Mouse (Mus musculus): ENCODE data around the gene Gm13305. TPM values are rescaled to one million over a fixed set of nuclear protein-coding genes. Genes with fewer than 3 reads are reported as not detected.
"Not testable (repeated sequence)": the region's sequence is repeated elsewhere in the genome, so short reads cannot be mapped to it uniquely, and the experiment has no call there.

Gm13305 gene
- 0.52 TPM in 1 of 2 replicates, not detected in the other for polyA plus RNA-seq (2015; fragmentation: Nextera tagmentation; extraction: Ambion mirVana)

DNA sequence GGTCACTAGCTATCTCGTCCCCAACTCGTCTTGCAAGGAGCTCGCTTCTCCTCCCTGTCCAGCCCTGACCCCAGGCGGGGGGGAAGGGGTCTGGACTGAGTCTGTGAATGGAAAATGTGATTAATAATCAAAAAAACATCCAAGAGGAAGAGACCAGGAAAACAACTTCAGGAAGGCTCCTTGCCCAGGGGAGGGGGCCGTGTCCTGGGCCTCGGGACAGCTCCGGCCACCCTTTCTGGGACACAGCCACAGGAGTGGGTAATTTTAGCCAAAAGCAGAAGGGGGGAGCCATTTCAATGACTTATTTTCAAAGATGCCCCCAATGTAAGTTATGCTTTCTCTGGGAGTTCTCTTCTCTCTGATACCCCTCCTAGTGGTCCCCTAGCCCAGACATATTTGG is at the start of gene Gm13305:
Gene Gm13305, minus strand, starts transcription at position 101 of the 400 bp plus-strand sequence.
- not testable (repeated sequence) for H3K36me3 ChIP-seq; H3K27me3 ChIP-seq; H3K4me2 ChIP-seq; H3K9me3 ChIP-seq (replicated peaks); H3K9ac ChIP-seq; ATAC-seq (replicated peaks; ENCODE audit: low FRiP score); H3K27ac ChIP-seq; H3K4me1 ChIP-seq; H3K4me3 ChIP-seq (replicated peaks)
- no CpG with 5 or more reads among the region's 7 CpGs for WGBS

DNA sequence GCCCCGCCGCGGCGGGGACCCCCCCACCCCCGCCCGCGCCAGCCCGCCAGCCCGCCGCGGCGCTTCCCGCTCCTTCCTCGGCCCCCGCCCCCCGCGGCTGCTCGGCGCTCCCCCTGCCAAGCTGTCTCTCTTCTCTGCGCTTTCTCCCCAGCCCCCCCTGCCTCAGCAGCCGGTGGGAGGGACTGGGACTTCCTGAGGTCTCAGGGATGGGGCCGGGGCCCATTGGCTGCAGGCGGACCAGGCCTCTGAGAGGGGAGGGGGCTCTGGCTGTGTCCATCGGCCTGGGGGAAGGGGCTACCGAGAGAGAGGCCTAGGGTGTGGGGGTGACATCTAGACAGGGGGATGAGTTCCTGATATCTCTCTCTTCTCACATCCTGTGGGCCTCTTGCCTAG is 16.6 kb upstream of the Gm13305 start:
- not testable (repeated sequence) for H3K4me3 ChIP-seq (replicated peaks); H3K9me3 ChIP-seq (replicated peaks); H3K36me3 ChIP-seq; H3K27me3 ChIP-seq; H3K4me1 ChIP-seq; H3K4me2 ChIP-seq; H3K27ac ChIP-seq; H3K9ac ChIP-seq
- ATAC-seq (replicated peaks; ENCODE audit: low FRiP score) = peak; percentile 62
- WGBS = no CpG with 5 or more reads among the region's 25 CpGs

DNA sequence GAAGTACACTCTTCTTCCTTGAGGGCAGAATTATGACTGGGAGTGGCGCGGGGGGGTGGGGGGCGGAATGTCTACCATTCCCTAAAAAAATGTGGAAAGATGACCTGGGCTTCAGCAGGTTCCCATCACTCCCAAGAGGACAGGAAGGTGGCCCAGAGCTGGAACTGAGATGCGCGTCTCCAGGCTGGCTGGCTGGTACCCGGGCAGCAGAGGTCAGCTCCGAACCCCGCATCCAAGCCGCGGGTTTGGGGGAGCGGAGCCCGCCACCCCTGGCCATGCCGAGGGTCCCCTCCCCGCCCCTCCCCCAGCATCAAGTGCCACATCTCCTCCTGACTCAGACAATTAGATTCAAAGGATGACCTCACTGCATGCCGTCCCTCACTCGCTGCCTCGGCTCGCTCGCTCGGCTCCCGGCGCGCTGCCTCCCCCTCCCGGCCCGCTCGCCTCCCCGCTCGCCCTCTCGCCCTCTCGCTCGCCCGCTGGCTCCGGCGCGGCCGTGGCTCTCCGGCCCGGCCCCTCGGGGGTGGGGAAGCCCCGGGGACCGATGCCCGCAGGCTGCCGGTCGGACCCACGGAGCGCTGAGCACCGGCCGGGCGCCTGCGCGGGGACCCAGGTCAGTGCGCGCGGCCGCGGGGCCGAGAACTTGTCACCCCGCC is 16.0 kb upstream of the Gm13305 start:
- H3K9me3 ChIP-seq (replicated peaks); H3K36me3 ChIP-seq; H3K4me3 ChIP-seq (replicated peaks); H3K4me1 ChIP-seq; H3K4me2 ChIP-seq; H3K9ac ChIP-seq; H3K27ac ChIP-seq; H3K27me3 ChIP-seq: not testable (repeated sequence)
- WGBS = no CpG with 5 or more reads among the region's 58 CpGs
- ATAC-seq (replicated peaks; ENCODE audit: low FRiP score) = peak; percentile 64

DNA sequence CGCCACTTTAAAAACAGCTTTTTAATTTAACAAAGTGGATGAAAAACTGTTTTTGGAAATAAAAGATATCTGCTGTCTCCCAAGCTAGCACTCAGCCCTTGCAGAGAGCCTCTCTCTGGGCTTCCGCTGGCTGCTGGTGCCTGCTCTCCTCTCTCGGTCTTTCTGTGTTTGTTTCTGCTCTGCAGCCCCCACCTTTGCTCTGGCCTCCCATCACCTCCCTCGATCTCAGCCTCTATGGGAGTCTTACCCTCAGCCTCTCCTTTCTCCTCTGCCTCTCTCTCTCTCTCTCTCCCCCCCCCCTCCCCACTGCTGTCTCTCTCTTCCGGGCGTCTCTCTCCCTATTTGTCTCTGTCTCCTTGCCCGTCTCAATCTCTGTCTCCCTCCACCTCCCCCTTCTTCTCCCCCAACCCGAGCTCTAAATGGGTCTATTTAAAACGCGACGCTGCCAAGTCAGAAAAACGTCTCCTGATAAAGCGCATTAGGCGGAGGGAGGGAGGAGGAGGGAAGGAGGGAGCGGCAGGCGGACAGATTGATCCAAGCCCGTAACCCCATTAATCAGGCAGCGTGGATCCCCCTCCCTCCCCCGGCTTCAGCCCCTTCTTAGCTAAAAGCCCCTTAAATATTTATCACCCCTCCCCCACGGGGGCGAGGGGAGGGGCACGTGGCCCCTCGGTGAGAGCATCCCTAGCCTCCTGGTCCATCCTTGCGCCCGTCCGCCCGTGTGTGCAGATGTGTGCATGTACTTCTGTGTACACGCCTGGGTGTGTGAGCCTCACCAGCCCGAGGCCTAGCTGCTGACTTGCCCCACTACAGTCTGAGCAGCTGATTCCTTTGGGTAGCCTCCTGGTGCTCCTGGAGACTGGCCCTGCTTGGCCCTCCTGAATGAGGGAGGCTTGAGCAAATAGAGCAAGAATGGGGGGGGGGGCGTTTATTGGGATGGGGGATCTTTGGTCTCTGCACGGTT is 15.1 kb upstream of the Gm13305 start:
- not testable (repeated sequence) for H3K9me3 ChIP-seq (replicated peaks); H3K27me3 ChIP-seq; H3K27ac ChIP-seq; H3K4me3 ChIP-seq (replicated peaks); H3K4me1 ChIP-seq; H3K36me3 ChIP-seq; H3K4me2 ChIP-seq; H3K9ac ChIP-seq; ATAC-seq (replicated peaks; ENCODE audit: low FRiP score)
- no CpG with 5 or more reads among the region's 31 CpGs for WGBS

DNA sequence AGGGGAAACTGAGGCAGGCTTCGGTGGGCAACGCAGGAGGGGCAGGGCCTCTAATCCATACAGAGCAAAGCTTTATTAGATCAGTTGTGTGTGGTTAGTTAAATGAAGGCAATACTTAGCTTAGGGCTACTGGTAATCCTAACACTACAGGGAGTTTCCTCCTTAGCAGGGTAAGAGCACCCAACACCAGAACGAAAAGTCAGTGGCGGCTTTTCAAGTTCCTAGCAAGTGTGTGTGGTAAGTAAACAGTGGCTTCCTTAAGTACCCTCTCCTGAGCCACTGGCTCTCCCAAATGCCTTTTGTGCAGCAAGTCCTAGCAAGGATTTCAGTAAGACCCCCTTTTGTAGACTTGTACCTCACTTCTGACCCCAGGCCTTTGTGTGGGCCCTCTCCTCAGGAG is 9.8 kb upstream of the Gm13305 start:
- not testable (repeated sequence) for H3K27ac ChIP-seq; H3K27me3 ChIP-seq; H3K9me3 ChIP-seq (replicated peaks); H3K36me3 ChIP-seq; H3K9ac ChIP-seq; H3K4me2 ChIP-seq; H3K4me1 ChIP-seq; H3K4me3 ChIP-seq (replicated peaks); ATAC-seq (replicated peaks; ENCODE audit: low FRiP score)
- WGBS = no CpG with 5 or more reads among the region's 4 CpGs

DNA sequence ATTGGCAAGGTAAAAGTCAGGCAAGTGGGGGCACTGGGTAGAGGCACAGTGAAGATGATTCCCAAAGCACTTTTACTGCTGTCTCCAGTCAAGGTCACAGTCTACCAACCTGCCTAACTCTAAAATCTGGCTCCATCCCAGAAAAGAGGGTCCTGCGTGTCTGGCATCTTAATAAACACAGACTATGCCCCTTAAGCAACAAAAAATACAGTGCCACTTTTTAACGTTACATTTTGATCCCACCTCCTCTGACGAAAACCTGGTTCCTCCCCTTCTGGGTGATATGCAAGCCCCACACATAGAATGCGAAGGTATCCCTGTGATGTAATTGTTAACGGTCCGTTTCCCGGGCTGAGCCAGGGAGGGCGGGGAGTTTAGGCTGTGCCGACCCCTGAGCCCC is 15.3 kb downstream of the Gm13305 start, which contains the start of gene Gm13306:
Gene Gm13306, plus strand, starts transcription at position 301 of the 400 bp plus-strand sequence.
- not testable (repeated sequence) for ATAC-seq (replicated peaks; ENCODE audit: low FRiP score); H3K27ac ChIP-seq; H3K4me3 ChIP-seq (replicated peaks); H3K36me3 ChIP-seq; H3K4me2 ChIP-seq; H3K27me3 ChIP-seq; H3K9me3 ChIP-seq (replicated peaks); H3K4me1 ChIP-seq; H3K9ac ChIP-seq
- no CpG with 5 or more reads among the region's 9 CpGs for WGBS

DNA sequence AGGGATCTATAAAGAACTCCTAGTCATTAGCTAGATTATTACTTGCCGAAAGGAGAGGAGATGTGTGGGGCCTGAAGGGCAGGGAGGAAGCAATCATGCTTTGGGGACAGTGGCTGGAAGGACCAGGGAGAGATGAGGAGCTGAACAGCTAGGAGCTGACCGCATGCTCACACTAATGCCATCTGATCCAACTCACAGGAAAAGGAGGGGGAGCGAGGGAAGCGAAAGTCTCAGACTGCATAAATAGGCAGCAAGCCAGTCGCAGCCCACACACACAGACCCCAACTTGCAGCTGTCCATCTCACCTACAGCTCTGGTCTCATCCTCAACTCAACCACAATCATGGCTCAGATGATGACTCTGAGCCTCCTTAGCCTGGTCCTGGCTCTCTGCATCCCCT is 53.9 kb downstream of the Gm13305 start, which contains the start of gene Gm13304:
Gene Gm13304, plus strand, starts transcription at position 301 of the 400 bp plus-strand sequence.
- not testable (repeated sequence) for H3K36me3 ChIP-seq; H3K9me3 ChIP-seq (replicated peaks); H3K27ac ChIP-seq; H3K4me3 ChIP-seq (replicated peaks); H3K4me2 ChIP-seq; H3K4me1 ChIP-seq; H3K27me3 ChIP-seq; H3K9ac ChIP-seq; ATAC-seq (replicated peaks; ENCODE audit: low FRiP score)
- no CpG with 5 or more reads among the region's 5 CpGs for WGBS

Other genes starting within 250 kb of the Gm13305 start
- gene Gm20878, start 227.0 kb downstream of the Gm13305 start, polyA plus RNA-seq (2015; fragmentation: Nextera tagmentation; extraction: Ambion mirVana) = 1.9 and 2.2 TPM in 2 replicates
- 0.21 TPM in 2 replicates for gene Fam205a4, start 202.5 kb downstream of the Gm13305 start, polyA plus RNA-seq (2015; fragmentation: Nextera tagmentation; extraction: Ambion mirVana)
- not detected in 2 replicates for gene Gm21093, start 133.9 kb downstream of the Gm13305 start, polyA plus RNA-seq (2015; fragmentation: Nextera tagmentation; extraction: Ambion mirVana)
- gene Gm3893, start 77.4 kb downstream of the Gm13305 start, polyA plus RNA-seq (2015; fragmentation: Nextera tagmentation; extraction: Ambion mirVana) = not detected in 2 replicates
- gene Gm13304, start 53.8 kb downstream of the Gm13305 start, polyA plus RNA-seq (2015; fragmentation: Nextera tagmentation; extraction: Ambion mirVana) = 12.0 TPM in 1 of 2 replicates, not detected in the other
- not detected in 2 replicates for gene Gm13306, start 15.2 kb downstream of the Gm13305 start, polyA plus RNA-seq (2015; fragmentation: Nextera tagmentation; extraction: Ambion mirVana)
- not detected in 2 replicates for gene Gm10600, start 72.0 kb upstream of the Gm13305 start, polyA plus RNA-seq (2015; fragmentation: Nextera tagmentation; extraction: Ambion mirVana)
- gene Ccl21b, start 87.2 kb upstream of the Gm13305 start, polyA plus RNA-seq (2015; fragmentation: Nextera tagmentation; extraction: Ambion mirVana) = 0.68 TPM in 1 of 2 replicates, not detected in the other
- not detected in 2 replicates for gene Gm21953, start 125.7 kb upstream of the Gm13305 start, polyA plus RNA-seq (2015; fragmentation: Nextera tagmentation; extraction: Ambion mirVana)
- not detected in 2 replicates for gene Fam205a3, start 149.7 kb upstream of the Gm13305 start, polyA plus RNA-seq (2015; fragmentation: Nextera tagmentation; extraction: Ambion mirVana)